Mouse (Mus musculus) WW6 (cell line): ENCODE results near the gene Stard3.

Experiments
- DNase-seq: peaks from one replicate; pipeline ENCODE4 v3.0.0-alpha.2; 2013; ENCODE audit warnings: low read depth, low spot score

The Stard3 gene

GRCm38 (mm10) chr11:98329081-98329959, 28.8 kb upstream of the Stard3 start, which contains the start of gene Neurod2:
Neurod2 (minus strand) TSS chr11:98329648.
- DNase-seq, result no peak

DNA sequence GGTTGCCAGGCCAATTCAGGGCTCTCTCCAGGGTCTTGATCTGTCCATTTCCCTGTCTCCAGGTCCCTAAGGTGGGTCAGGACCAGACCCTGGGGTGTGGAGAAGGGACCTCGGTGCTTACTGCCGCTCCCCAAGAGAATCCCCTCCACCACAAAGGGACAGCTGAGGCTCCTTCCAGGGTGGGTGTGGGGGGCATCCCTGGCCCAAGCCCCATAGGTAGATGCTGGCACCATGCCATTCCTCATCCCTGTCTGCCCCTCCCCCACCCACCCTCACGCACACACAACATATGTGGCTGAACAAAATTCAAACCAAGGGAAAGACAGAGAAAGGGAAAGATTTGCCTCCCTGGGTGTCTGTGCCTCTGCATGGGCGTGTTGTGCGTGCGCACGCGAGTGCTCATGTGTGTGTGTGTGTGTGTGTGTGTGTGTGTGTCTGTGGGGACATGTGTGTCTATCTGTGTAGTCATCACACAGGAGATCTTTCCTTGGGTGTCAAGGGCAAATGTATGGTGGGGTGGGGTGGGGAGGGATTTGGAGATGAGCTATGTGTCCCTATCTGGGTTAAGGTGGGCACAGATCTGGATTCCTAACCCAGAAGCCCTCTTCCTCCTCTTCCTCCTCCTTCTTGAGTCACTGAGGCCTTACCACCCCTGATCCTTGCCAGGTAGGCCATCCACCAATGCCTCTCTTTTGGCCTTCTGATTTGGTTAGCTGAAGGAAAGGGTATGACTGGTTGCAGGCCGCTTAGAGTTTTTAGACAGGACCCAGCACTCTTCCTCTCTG, 28.0 kb upstream of the Stard3 start:
- DNase-seq, result no peak

DNA sequence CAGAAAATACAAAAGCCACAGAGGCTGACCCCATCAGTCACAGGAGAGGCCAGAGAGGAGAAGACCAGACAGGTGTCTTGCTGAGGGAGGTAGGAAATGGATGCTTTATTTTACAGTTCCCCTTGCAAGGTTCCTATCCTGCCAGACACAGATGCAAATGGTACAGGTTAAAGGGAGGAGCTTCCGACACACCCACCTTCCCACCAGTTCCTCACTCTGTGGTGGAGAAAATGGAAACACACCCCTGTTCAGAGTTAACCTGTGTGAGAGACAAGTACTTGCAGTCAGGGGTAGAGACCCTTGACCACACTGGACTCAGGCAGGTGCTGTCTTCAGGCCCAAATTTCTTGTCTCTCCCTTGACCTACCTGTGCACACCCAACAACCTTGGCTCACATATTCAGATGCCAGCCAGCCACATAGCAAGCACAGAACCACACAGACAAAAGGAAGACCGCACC, 27.4 kb upstream of the Stard3 start:
- no peak for DNase-seq

- no peak for DNase-seq
Measured at GRCm38 (mm10) chr11:98331401-98331800, 26.8 kb upstream of the Stard3 start.

DNA sequence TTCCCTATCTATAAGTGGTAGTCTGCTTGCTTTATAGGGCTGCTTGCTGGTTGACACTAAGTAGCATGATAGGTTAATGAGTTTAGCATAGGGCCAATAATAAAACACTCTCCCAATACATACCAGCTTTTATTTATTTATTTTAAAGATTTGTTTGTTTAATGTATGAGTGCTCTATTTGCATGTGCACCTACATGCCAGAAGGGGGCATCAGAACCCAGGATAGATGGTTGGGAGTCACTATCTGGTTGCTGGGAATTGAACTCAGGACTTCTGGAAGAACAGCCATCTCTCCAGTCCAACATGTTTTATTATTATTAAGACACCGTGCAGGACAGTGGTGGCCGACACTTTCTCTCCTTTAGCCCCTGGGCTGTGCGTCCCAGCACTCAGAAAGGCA, 26.0 kb upstream of the Stard3 start:
- no peak for DNase-seq

- DNase-seq, result no peak
Measured at GRCm38 (mm10) chr11:98332841-98333240, 25.3 kb upstream of the Stard3 start.

GRCm38 (mm10) chr11:98333263-98333696, 24.9 kb upstream of the Stard3 start:
- DNase-seq, result no peak

DNA sequence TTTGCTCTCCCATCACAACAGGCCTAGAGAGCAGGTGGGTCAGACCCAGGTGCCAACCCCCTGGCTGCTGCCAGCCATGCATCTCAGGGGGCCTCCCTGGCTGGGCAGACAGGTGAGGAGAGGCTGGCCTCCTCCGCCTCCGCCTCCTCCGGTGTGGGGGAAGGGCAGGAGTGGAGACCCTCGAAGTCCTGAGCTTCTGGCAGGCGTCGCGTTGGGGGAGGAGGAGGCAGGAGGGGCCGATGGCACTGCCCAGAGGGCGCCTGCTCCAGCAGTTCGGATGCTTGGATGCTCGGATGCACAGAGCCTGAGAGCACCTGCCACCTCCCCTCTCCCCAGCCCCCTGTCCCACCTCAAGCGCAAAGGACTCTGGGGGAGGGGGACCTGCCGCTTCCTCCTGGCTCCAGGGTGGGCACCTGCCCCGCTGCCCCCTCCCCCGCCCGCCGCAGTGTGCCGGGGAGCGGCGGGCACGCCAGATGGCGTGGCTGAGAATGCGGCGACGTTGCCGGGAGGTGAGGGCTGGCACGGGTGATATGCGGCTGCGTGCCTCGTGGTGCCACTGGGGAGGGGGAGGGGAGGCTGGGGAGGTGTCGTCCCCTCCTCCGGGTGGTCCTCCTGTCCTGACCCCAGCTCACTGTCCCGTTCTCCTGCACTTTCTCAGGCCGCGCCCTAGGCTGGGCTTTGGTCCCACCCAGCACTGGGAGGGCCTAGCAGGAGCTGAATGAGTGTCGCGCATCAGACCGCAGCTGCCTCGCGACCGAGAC, 24.0 kb upstream of the Stard3 start:
- DNase-seq, result no peak

DNA sequence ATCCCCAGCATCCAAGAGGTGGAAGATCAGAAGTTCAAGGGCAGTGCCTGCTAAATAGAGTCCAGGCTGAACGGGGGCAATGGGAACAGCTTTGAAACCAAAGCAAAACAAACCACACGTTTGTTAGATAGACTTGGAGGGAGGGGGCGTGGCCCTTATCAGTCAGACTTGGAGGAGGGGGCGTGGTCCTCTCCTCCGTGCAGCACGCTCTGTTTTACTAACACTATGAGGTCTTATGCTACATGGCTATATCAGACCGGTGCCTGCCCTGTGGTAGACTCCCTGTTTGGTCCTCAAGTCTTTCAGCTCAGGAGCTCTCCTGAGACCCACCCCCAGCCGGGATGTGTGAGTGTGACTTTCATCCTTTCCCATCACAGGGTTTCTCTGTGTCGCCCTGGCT, 22.9 kb upstream of the Stard3 start:
- DNase-seq, result no peak

DNA sequence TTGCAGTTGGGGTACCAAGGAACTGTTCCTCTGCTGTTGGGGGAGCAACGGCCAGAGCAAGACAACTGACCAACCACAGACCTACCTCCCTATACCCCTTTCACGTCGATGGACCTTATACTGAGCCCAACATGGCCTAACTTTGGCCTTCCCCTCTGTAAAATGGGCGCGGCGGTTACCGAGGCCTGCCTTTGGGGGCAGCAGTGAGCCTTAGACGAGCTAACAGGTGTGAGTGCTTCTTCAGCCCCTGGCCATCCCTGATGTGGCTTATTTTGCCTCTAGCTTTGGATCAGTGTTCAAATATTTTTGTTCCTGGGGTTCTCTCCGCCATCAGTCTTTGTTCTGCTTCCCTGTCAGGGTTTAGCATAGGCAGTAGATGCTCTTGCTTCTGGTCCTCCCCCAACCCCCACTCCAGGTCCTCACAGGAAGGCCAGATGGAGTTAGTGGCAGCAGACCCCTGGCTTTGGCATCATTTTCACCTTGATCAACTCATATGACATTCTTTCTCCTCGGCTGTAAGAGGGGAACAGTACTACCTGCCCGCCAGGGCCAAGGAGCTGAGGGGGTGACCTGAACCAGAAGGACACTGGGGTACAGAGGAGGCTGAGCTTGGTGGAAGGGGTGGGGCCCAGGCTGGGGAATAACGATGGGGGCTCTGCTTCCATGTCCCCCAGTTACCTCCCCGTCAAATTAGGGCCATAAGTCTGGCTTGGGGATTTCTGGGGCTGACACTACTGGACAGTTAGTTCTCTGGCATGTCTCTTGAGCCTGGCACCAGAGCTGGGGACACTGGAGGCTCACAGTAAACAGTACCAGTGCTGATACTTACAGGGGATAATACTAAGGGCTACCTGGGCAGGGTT, 21.7 kb upstream of the Stard3 start:
- no peak for DNase-seq

- no peak for DNase-seq
Measured at GRCm38 (mm10) chr11:98338507-98338961, 19.6 kb upstream of the Stard3 start.

GRCm38 (mm10) chr11:98339071-98339501, 19.1 kb upstream of the Stard3 start:
- DNase-seq, result no peak

GRCm38 (mm10) chr11:98339679-98340287, 18.4 kb upstream of the Stard3 start:
- DNase-seq, result no peak

GRCm38 (mm10) chr11:98340597-98340996, 17.6 kb upstream of the Stard3 start:
- DNase-seq, result no peak

GRCm38 (mm10) chr11:98341174-98341573, 17.0 kb upstream of the Stard3 start:
- no peak for DNase-seq

DNA sequence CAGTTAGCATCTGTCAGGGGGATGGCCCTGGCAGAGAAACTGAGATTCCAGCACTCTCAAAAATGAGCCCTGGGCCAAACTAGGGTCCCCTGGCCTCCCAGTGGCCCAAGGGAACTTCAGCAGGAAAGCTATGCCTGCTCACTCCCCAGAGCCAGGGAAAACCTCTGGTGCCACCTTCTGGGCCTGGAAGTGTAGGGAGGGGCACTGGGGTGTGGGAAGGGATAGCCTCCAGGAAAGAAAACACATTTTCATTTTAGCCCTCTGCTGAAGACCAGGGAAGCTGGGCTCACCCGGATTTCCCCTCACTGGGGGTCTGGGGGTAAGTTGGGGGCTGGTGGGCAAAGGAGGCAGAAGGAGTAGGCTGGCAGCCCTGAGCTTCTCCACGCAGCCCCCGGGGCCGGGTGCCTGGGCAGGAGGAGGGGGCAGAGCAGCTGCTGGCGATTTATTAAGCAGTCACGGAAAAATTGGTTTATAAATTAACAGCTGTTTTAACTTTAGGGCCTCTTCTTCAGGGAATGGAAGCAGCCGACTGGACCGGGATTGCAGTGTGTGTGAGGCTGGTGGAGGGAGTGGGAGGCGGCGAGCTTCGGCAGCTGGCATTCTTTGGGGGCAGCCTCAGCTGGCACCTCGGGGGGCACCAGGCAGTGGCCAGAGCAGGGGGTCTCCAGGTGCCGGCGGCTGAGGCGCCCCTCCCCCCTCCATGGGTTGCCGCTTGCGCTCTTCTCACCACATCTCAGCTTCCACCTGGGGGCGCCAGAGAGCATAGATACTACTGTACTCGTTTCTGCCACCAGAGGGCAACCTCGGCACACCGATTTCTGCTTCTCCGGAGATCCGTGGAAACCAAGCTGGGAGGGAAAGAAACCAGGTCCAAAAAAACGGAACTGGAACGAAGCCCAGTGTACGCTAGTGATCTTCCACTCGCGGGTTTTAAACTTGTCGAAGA, 15.9 kb upstream of the Stard3 start:
- DNase-seq, result peak; percentile 78

- peak; percentile 72 for DNase-seq
Measured at GRCm38 (mm10) chr11:98345253-98345652, 12.9 kb upstream of the Stard3 start.

DNA sequence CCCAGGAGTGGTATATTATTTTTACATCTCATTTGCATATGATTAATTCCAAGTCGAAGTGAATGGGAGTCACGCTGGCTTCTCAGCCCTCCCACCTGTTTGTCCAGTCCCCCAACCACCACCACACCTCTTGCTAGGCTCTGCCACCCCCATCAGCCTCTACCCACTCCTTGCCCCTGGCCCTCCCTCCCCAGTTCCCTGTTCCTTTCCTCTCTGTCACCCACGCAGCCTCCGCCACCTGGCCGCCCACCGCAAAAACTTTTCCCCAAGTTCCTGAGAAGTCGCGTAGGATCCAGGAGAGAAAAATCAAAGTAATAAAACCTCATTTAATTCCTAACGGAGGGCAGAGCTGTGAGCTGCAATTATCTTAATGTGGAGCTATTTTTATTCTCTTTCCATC, 12.0 kb upstream of the Stard3 start:
- no peak for DNase-seq
